Mouse (Mus musculus) lung, adult 18-20 months (tissue): ENCODE measurements around the gene Spag17.

Experiments
- DNase-seq, 2 experiments: peaks; one replicate each; pipeline ENCODE4 v3.0.0; 2022; ENCODE audit warnings: mixed read lengths in 2 of 2

Gene Spag17

GRCm38 (mm10) chr3:99966285-99966684 lies 81.1 kb downstream of the Spag17 start:
- no peak for DNase-seq

- no peak for DNase-seq
Measured at GRCm38 (mm10) chr3:99970766-99971165, 85.6 kb downstream of the Spag17 start.

GRCm38 (mm10) chr3:99981046-99981445 lies 95.8 kb downstream of the Spag17 start:
- no peak for DNase-seq

- DNase-seq, result no peak
Measured at GRCm38 (mm10) chr3:100004676-100005075, 119.5 kb downstream of the Spag17 start.

GRCm38 (mm10) chr3:100009807-100010206 lies 124.6 kb downstream of the Spag17 start:
- DNase-seq, result no peak

- no peak for DNase-seq
Measured at GRCm38 (mm10) chr3:100014110-100014509, 128.9 kb downstream of the Spag17 start.

GRCm38 (mm10) chr3:100031291-100031690 lies 146.1 kb downstream of the Spag17 start:
- no peak for DNase-seq

- DNase-seq, result no peak
Measured at GRCm38 (mm10) chr3:100032969-100033368, 147.8 kb downstream of the Spag17 start.

- DNase-seq, result no peak
Measured at GRCm38 (mm10) chr3:100034366-100034956, 149.3 kb downstream of the Spag17 start.

- DNase-seq, result no peak
Measured at GRCm38 (mm10) chr3:100035097-100035496, 149.9 kb downstream of the Spag17 start.

- no peak for DNase-seq
Measured at GRCm38 (mm10) chr3:100036846-100037245, 151.6 kb downstream of the Spag17 start.

GRCm38 (mm10) chr3:100074406-100074805 lies 189.2 kb downstream of the Spag17 start:
- no peak for DNase-seq

- no peak for DNase-seq
Measured at GRCm38 (mm10) chr3:100102386-100103092, 217.3 kb downstream of the Spag17 start.

GRCm38 (mm10) chr3:100106736-100107135 lies 221.5 kb downstream of the Spag17 start:
- DNase-seq, result no peak

- no peak for DNase-seq
Measured at GRCm38 (mm10) chr3:100118681-100119080, 233.5 kb downstream of the Spag17 start.

GRCm38 (mm10) chr3:100121961-100122360 lies 236.8 kb downstream of the Spag17 start:
- no peak for DNase-seq

GRCm38 (mm10) chr3:100122445-100122844 lies 237.2 kb downstream of the Spag17 start:
- DNase-seq, result no peak

- no peak for DNase-seq
Measured at GRCm38 (mm10) chr3:100160682-100161445, 275.7 kb downstream of the Spag17 start.

GRCm38 (mm10) chr3:100161665-100162314 lies 276.6 kb downstream of the Spag17 start:
- no peak for DNase-seq

- peak; percentile 95 to 97 for DNase-seq
Measured at GRCm38 (mm10) chr3:100162315-100163105, 277.3 kb downstream of the Spag17 start, which contains the start of the genes Gdap2 and Wdr3. Gene Gdap2, plus strand, starts transcription at chr3:100162381. Gene Wdr3, minus strand, starts transcription at chr3:100162407.

- no peak for DNase-seq
Measured at GRCm38 (mm10) chr3:100163556-100163955, 278.4 kb downstream of the Spag17 start.

GRCm38 (mm10) chr3:100164991-100165390 lies 279.8 kb downstream of the Spag17 start:
- DNase-seq, result no peak
